Mouse (Mus musculus) heart, embryonic 16.5 days (tissue): ENCODE results near the gene Apof. TPM values are rescaled to one million over a fixed set of nuclear protein-coding genes. Genes with fewer than 3 reads are reported as not detected.
A peak's percentile ranks its signal among the peaks of the same experiment; 100 is the strongest.

Experiments
- ATAC-seq: fragments of 200-750 bp; cut with Nextera tagmentation; replicated peaks from 2 replicates; pipeline ENCODE4 v1.8.0; 2017; ENCODE audit warnings: moderate number of reproducible peaks; ENCODE audit not compliant: insufficient read depth, low FRiP score; ENCODE audit errors: extremely low read depth
- H3K27ac ChIP-seq: fragments of 300-500 bp; sonication (generic); 2 replicates; pipeline ENCODE4 v1.5.1; 2014; ENCODE audit warnings: mild to moderate bottlenecking, low read length, control low read depth, moderate library complexity
- H3K27me3 ChIP-seq: fragments of 300-500 bp; sonication (generic); 2 replicates; pipeline ENCODE4 v1.6.1; 2014; ENCODE audit warnings: low read length, mixed read lengths; ENCODE audit not compliant: control insufficient read depth, insufficient read depth
- H3K36me3 ChIP-seq: fragments of 300-500 bp; sonication (generic); 2 replicates; pipeline ENCODE4 v1.6.1; 2014; ENCODE audit not compliant: control insufficient read depth, insufficient read depth
- H3K4me1 ChIP-seq: fragments of 300-500 bp; sonication (generic); 2 replicates; pipeline ENCODE4 v1.6.1; 2014; ENCODE audit warnings: low read length, mixed read lengths; ENCODE audit not compliant: control insufficient read depth, insufficient read depth
- H3K4me2 ChIP-seq: fragments of 300-500 bp; sonication (generic); 2 replicates; pipeline ENCODE4 v1.6.1; 2014; ENCODE audit warnings: low read depth, mild to moderate bottlenecking, control low read depth, low read length
- H3K4me3 ChIP-seq: fragments of 300-500 bp; sonication (generic); 2 replicates; pipeline ENCODE4 v1.5.1; 2014; ENCODE audit warnings: mild to moderate bottlenecking, control low read depth, low read length
- H3K9ac ChIP-seq: fragments of 300-500 bp; sonication (generic); 2 replicates; pipeline ENCODE4 v1.6.1; 2014; ENCODE audit warnings: low read length, control low read depth
- H3K9me3 ChIP-seq: fragments of 300-500 bp; sonication (generic); replicated peaks from 2 replicates; pipeline ENCODE4 v1.6.1; 2016; ENCODE audit warnings: low read length; ENCODE audit not compliant: control insufficient read depth
- WGBS: fragments of 180-500 bp; shearing (Covaris S2); extraction: QIAGEN DNeasy Blood & Tissue Kit; methylation state at CpG from one replicate; pipeline ENCODE4 v1.1.7; 2014; 5-methylcytosine and 5-hydroxymethylcytosine counted together
- polyA plus RNA-seq: library from polyadenylated mRNA; unstranded; fragments of >200 nt; fragmentation: Nextera tagmentation; extraction: Ambion mirVana; gene quantifications from 2 replicates; pipeline ENCODE4 v1.2.1, GENCODE M21; 2015

The Apof gene
- polyA plus RNA-seq, 1 experiment from 2014 or later: 0.26 TPM

- no peaks in the 10 kb centered on the region for H3K36me3 ChIP-seq
- peak overlapping the region; percentile 91 for H3K27ac ChIP-seq
- no peaks in the 10 kb centered on the region for H3K27me3 ChIP-seq
- peak overlapping the region; percentile 76 for H3K9ac ChIP-seq
- peak overlapping the region; percentile 58 for H3K4me3 ChIP-seq
- H3K4me2 ChIP-seq: peak overlapping the region; percentile 68
- WGBS: 0% methylated on average over 9 of the region's 9 CpGs
- peak; percentile 6; the same call in 1 of the 2 replicates for ATAC-seq
- H3K4me1 ChIP-seq: peaks cover 19% of the 10 kb centered on the region
- no peaks in the 10 kb centered on the region for H3K9me3 ChIP-seq
Measured at GRCm38 (mm10) chr10:128302785-128303125, 34.3 kb downstream of the Apof start.

- peak; percentile 99 for ATAC-seq
- peak within 1 kb of the TSS; percentile 91 for H3K27ac ChIP-seq
- peak within 1 kb of the TSS; percentile 58 for H3K4me3 ChIP-seq
- peaks cover 6% of the 10 kb centered on the region; the same call in 1 of the 2 replicates for H3K36me3 ChIP-seq
- H3K9me3 ChIP-seq: no peaks in the 10 kb centered on the region
- peak within 1 kb of the TSS; percentile 80 for H3K9ac ChIP-seq
- peaks cover 15% of the 10 kb centered on the region for H3K4me1 ChIP-seq
- 1% methylated on average over 37 of the region's 37 CpGs for WGBS
- H3K4me2 ChIP-seq: peak within 1 kb of the TSS; percentile 81
- no peaks in the 10 kb centered on the region for H3K27me3 ChIP-seq
Measured at GRCm38 (mm10) chr10:128303126-128304021, 34.9 kb downstream of the Apof start, which contains the start of gene Pan2. Gene Pan2 (plus strand): TSS chr10:128303335.

- Histone ChIP-seq H3K4me1 (peaks cover 17% of the 10 kb centered on the region), H3K4me3 (no peak overlapping the region), H3K9me3 (no peaks in the 10 kb centered on the region), H3K9ac (peak overlapping the region; percentile 42), H3K27me3 (no peaks in the 10 kb centered on the region), H3K4me2 (no peak overlapping the region; the same call in 1 of the 2 replicates), H3K36me3 (peaks cover 33% of the 10 kb centered on the region), H3K27ac (peak overlapping the region; percentile 90)
- ATAC-seq: no peak
- WGBS: 90% methylated on average over 7 of the region's 7 CpGs
Measured at GRCm38 (mm10) chr10:128309654-128310053, 41.2 kb downstream of the Apof start.

GRCm38 (mm10) chr10:128310177-128310576 is 41.7 kb downstream of the Apof start:
- H3K4me2 ChIP-seq: peak overlapping the region; percentile 53
- peak overlapping the region; percentile 15 for H3K4me3 ChIP-seq
- no peaks in the 10 kb centered on the region for H3K27me3 ChIP-seq
- peak overlapping the region; percentile 42 for H3K9ac ChIP-seq
- peak; percentile 76 for ATAC-seq
- H3K36me3 ChIP-seq: peaks cover 38% of the 10 kb centered on the region
- H3K27ac ChIP-seq: peak overlapping the region; percentile 90
- 14% methylated on average over 11 of the region's 11 CpGs for whole genome bisulfite sequencing
- H3K9me3 ChIP-seq: no peaks in the 10 kb centered on the region
- peaks cover 17% of the 10 kb centered on the region for H3K4me1 ChIP-seq

- 29% methylated on average over 4 of the region's 4 CpGs for WGBS
- H3K4me3 ChIP-seq: peak overlapping the region; percentile 15
- H3K4me1 ChIP-seq: peaks cover 17% of the 10 kb centered on the region
- ATAC-seq: peak; percentile 54
- H3K9ac ChIP-seq: no peak overlapping the region
- peak overlapping the region; percentile 53 for H3K4me2 ChIP-seq
- H3K27ac ChIP-seq: peak overlapping the region; percentile 90
- H3K9me3 ChIP-seq: no peaks in the 10 kb centered on the region
- H3K27me3 ChIP-seq: no peaks in the 10 kb centered on the region
- peaks cover 43% of the 10 kb centered on the region for H3K36me3 ChIP-seq
Measured at GRCm38 (mm10) chr10:128310902-128311301, 42.4 kb downstream of the Apof start.

- Histone ChIP-seq H3K9me3 (no peaks in the 10 kb centered on the region), H3K9ac (no peak overlapping the region), H3K36me3 (peaks cover 67% of the 10 kb centered on the region), H3K27ac (no peak overlapping the region), H3K4me1 (peaks cover 8% of the 10 kb centered on the region), H3K4me2 (no peak overlapping the region), H3K27me3 (no peaks in the 10 kb centered on the region), H3K4me3 (no peak overlapping the region)
- WGBS: 92% methylated on average over 8 of the region's 8 CpGs
- ATAC-seq: no peak
Measured at GRCm38 (mm10) chr10:128315578-128315977, 47.1 kb downstream of the Apof start.

Other genes starting within 250 kb of the Apof start
- 419 and 441 TPM in 2 replicates for gene Naca, start 233.1 kb upstream of the Apof start, polyA plus RNA-seq
- gene Ptges3, start 209.7 kb upstream of the Apof start, polyA plus RNA-seq: 263 and 278 TPM in 2 replicates
- 6,748 and 7,106 TPM in 2 replicates for gene Atp5b, start 185.4 kb upstream of the Apof start, polyA plus RNA-seq
- gene Baz2a, start 177.1 kb upstream of the Apof start, polyA plus RNA-seq: 6.6 and 8.5 TPM in 2 replicates
- gene Rbms2, start 88.4 kb upstream of the Apof start, polyA plus RNA-seq: 35.8 and 37.7 TPM in 2 replicates
- 0.88 and 1.0 TPM in 2 replicates for gene Gls2, start 74.2 kb upstream of the Apof start, polyA plus RNA-seq
- 45.1 and 46.1 TPM in 2 replicates for gene Spryd4, start 56.9 kb upstream of the Apof start, polyA plus RNA-seq
- not detected in 2 replicates for gene Mip, start 42.8 kb upstream of the Apof start, polyA plus RNA-seq
- gene Timeless, start 36.6 kb upstream of the Apof start, polyA plus RNA-seq: 29.6 and 30.4 TPM in 2 replicates
- gene Apon, start 14.6 kb upstream of the Apof start, polyA plus RNA-seq: 0.17 TPM in 1 of 2 replicates, not detected in the other
- gene Stat2, start 1.9 kb downstream of the Apof start, polyA plus RNA-seq: 11.3 and 11.8 TPM in 2 replicates
- 4.3 and 6.0 TPM in 2 replicates for gene Il23a, start 30.1 kb downstream of the Apof start, polyA plus RNA-seq
- gene Pan2, start 34.7 kb downstream of the Apof start, polyA plus RNA-seq: 26.1 and 28.1 TPM in 2 replicates
- gene Cnpy2, start 53.8 kb downstream of the Apof start, polyA plus RNA-seq: 184 and 195 TPM in 2 replicates
- gene Cs, start 69.1 kb downstream of the Apof start, polyA plus RNA-seq: 567 and 572 TPM in 2 replicates
- 13.4 and 19.4 TPM in 2 replicates for gene Coq10a, start 100.3 kb downstream of the Apof start, polyA plus RNA-seq
- 8.1 and 8.5 TPM in 2 replicates for gene Ankrd52, start 108.4 kb downstream of the Apof start, polyA plus RNA-seq
- gene Slc39a5, start 132.6 kb downstream of the Apof start, polyA plus RNA-seq: 0.41 TPM in 1 of 2 replicates, not detected in the other
- gene Nabp2, start 142.8 kb downstream of the Apof start, polyA plus RNA-seq: 55.9 and 60.4 TPM in 2 replicates
- 29.9 and 31.7 TPM in 2 replicates for gene Rnf41, start 143.0 kb downstream of the Apof start, polyA plus RNA-seq
- gene Smarcc2, start 190.6 kb downstream of the Apof start, polyA plus RNA-seq: 54.9 and 57.5 TPM in 2 replicates
- gene Myl6, start 225.5 kb downstream of the Apof start, polyA plus RNA-seq: 945 and 1,125 TPM in 2 replicates
- gene Myl6b, start 230.0 kb downstream of the Apof start, polyA plus RNA-seq: 4.2 and 4.4 TPM in 2 replicates